Mouse (Mus musculus) mouse embryonic stem cell (cell line): ENCODE results near the gene Crisp2.

Source experiments
- in situ Hi-C, 2 experiments: fragments of 300-500 bp; cut with MboI; formaldehyde crosslinking; loops; 1 replicate in 1 of 2; 3 replicates in 1 of 2; pipeline ENCODE4 v1.14.3; 2019 to 2020; ENCODE audit warnings: low sequenced_read_pairs in 2 of 2, low pct_unique_long_range_greater_than_20kb in 1 of 2, mixed read lengths in 1 of 2; ENCODE audit not compliant: unreplicated experiment in 1 of 2

Crisp2 gene

GRCm38 (mm10) chr17:40806953-40807572 is at the start of gene Crisp2:
TSS of gene Crisp2 (minus strand) at chr17:40807003.
- in situ Hi-C loops, result no loop called here

- in situ Hi-C loops, result no loop called here
These were observed 48.3 kb upstream of the Crisp2 start for GRCm38 (mm10) chr17:40855065-40855464.

- in situ Hi-C loops, result loop anchor here in 1 of 2 experiments (10.0 kb wide), 1 partner anchor 57 kb away; no protein-coding TSS in a partner anchor
These were observed 30.5 kb upstream of the Crisp2 start for GRCm38 (mm10) chr17:40837308-40837707.

- in situ Hi-C loops, result loop anchor here in 1 of 2 experiments (10.0 kb wide), 1 partner anchor 63 kb away; no protein-coding TSS in a partner anchor
These were observed 25.1 kb upstream of the Crisp2 start for GRCm38 (mm10) chr17:40831870-40832269.

- in situ Hi-C loops, result no loop called here
These were observed 17.7 kb upstream of the Crisp2 start for GRCm38 (mm10) chr17:40824549-40824948.

GRCm38 (mm10) chr17:40823817-40824216 is 17.0 kb upstream of the Crisp2 start:
- in situ Hi-C loops, result no loop called here

- in situ Hi-C loops, result no loop called here
These were observed 14.7 kb upstream of the Crisp2 start for GRCm38 (mm10) chr17:40821477-40821876.

GRCm38 (mm10) chr17:40817340-40817943 is 10.6 kb upstream of the Crisp2 start:
- in situ Hi-C loops, result no loop called here

- in situ Hi-C loops, result no loop called here
These were observed 5.5 kb upstream of the Crisp2 start for GRCm38 (mm10) chr17:40812259-40812658.

GRCm38 (mm10) chr17:40811560-40811959 is 4.8 kb upstream of the Crisp2 start:
- in situ Hi-C loops, result no loop called here

GRCm38 (mm10) chr17:40810934-40811333 is 4.1 kb upstream of the Crisp2 start, which contains the start of gene Rhag:
TSS of gene Rhag (plus strand) at chr17:40811126.
- in situ Hi-C loops, result no loop called here

- in situ Hi-C loops, result no loop called here
These were observed 1.3 kb upstream of the Crisp2 start for GRCm38 (mm10) chr17:40808071-40808470.

GRCm38 (mm10) chr17:40806550-40806949 is 253 bp downstream of the Crisp2 start:
- in situ Hi-C loops, result no loop called here

GRCm38 (mm10) chr17:40802707-40803340 is 4.0 kb downstream of the Crisp2 start:
- in situ Hi-C loops, result no loop called here

- in situ Hi-C loops, result no loop called here
These were observed 12.6 kb downstream of the Crisp2 start for GRCm38 (mm10) chr17:40793921-40794854.

- in situ Hi-C loops, result no loop called here
These were observed 16.9 kb downstream of the Crisp2 start for GRCm38 (mm10) chr17:40789877-40790276.

GRCm38 (mm10) chr17:40767120-40767519 is 39.7 kb downstream of the Crisp2 start:
- in situ Hi-C loops, result no loop called here

GRCm38 (mm10) chr17:40763662-40764061 is 43.1 kb downstream of the Crisp2 start:
- in situ Hi-C loops, result no loop called here

- in situ Hi-C loops, result no loop called here
These were observed 75.1 kb downstream of the Crisp2 start for GRCm38 (mm10) chr17:40731724-40732123.
